Mouse (Mus musculus): ENCODE results near the gene Bpgm. TPM values are rescaled to one million over a fixed set of nuclear protein-coding genes. Genes with fewer than 3 reads are reported as not detected.
A peak's percentile ranks its signal among the peaks of the same experiment; 100 is the strongest.

Bpgm gene
- total RNA-seq (2021): 10 to 100 TPM; 70.2 to 75.5 TPM
- long read RNA-seq, experiment 1, transcript Bpgm-201 (3 exons, 2,220 nt): major isoform, 94 of 115 reads
- long read RNA-seq, experiment 1, partial matches to known transcripts: 1 of 115 reads
- long read RNA-seq, experiment 1, other reads (novel, unspliced or antisense): 20 of 115 reads
- long read RNA-seq, experiment 2, transcript Bpgm-201 (3 exons, 2,220 nt): major isoform, 122 of 198 reads
- long read RNA-seq, experiment 2, partial matches to known transcripts: 66 of 198 reads
- long read RNA-seq, experiment 2, other reads (novel, unspliced or antisense): 10 of 198 reads

GRCm38 (mm10) chr6:34475974-34476794 lies at the start of gene Bpgm:
Gene Bpgm, plus strand, starts transcription at chr6:34476207.
- peak; percentile 100 for DNase-seq (ENCODE audit: low spot score in 2 of 2)

- no peak for DNase-seq (ENCODE audit: low spot score in 2 of 2)
Observed at GRCm38 (mm10) chr6:34439006-34439405, 37.0 kb upstream of the Bpgm start.

- DNase-seq (ENCODE audit: low spot score in 2 of 2): no peak
Observed at GRCm38 (mm10) chr6:34441556-34442257, 34.3 kb upstream of the Bpgm start.

DNA sequence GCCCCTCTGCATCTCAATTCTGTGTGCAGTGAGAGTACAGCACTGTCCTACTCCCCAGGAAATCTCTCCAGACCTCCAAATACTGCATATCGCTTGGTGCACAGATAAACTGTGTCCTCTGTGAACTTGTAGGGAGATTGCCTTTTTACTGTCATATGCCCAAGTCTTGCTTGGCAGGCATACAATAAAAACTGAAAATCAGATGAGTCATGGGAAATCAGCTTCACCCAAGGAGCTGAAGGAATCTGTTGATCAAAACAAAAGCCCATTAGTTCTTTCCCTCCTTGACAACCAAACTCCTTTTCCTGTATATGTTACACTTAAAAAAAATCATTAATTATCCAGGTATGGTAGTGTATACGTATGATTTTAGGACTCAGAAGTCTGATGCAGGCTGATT lies 32.2 kb upstream of the Bpgm start:
- no peak for DNase-seq (ENCODE audit: low spot score in 2 of 2)

GRCm38 (mm10) chr6:34447961-34448360 lies 28.0 kb upstream of the Bpgm start:
- peak; percentile 54 to 83 for DNase-seq (ENCODE audit: low spot score in 2 of 2)

- no peak for DNase-seq (ENCODE audit: low spot score in 2 of 2)
Observed at GRCm38 (mm10) chr6:34448696-34449095, 27.3 kb upstream of the Bpgm start.

- no peak for DNase-seq (ENCODE audit: low spot score in 2 of 2)
Observed at GRCm38 (mm10) chr6:34452963-34453770, 22.8 kb upstream of the Bpgm start.

GRCm38 (mm10) chr6:34459456-34459855 lies 16.6 kb upstream of the Bpgm start:
- no peak for DNase-seq (ENCODE audit: low spot score in 2 of 2)

- DNase-seq (ENCODE audit: low spot score in 2 of 2): no peak
Observed at GRCm38 (mm10) chr6:34460651-34461050, 15.4 kb upstream of the Bpgm start.

DNA sequence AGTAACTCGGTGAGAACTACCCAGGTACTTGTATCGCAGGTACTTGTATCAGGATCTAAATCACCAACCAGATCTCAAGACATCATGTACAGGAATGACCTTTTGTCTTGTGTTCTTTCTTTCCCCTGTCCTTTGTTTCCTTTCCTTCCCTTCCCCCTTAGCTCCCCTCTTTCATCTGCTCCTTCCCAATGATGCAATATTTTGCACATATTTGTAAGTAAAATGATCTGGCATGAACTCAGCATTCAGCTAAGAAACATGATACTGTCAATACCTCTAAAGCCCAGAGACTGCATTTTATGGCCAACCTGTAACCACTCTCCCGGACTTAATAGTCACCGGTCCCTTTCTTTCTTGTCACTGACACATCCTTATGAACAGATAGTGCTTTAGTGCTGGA lies 12.4 kb upstream of the Bpgm start:
- no peak for DNase-seq (ENCODE audit: low spot score in 2 of 2)

GRCm38 (mm10) chr6:34471434-34472110 lies 4.4 kb upstream of the Bpgm start:
- DNase-seq (ENCODE audit: low spot score in 2 of 2): no peak

- DNase-seq (ENCODE audit: low spot score in 2 of 2): no peak
Observed at GRCm38 (mm10) chr6:34473346-34473745, 2.7 kb upstream of the Bpgm start.

DNA sequence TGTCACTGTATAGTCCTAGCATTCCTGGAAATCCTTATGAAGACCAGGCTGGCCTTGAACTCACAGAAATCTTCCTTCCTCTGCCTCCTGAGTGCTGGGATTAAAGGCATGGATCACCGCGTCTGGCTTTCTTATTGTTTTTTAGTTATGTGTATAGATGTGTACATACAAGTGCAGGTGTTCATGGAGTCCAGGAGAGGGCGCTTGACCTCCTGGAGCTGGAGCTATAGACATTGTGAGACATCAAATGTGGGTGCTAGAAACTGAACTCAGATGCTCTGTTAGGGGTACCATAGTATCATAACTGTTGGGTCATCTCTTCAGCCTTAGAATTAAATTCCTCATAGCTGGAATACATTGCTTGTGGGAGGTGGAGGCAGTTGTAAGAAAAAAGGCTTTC lies 2.0 kb upstream of the Bpgm start:
- no peak for DNase-seq (ENCODE audit: low spot score in 2 of 2)

- DNase-seq (ENCODE audit: low spot score in 2 of 2): no peak
Observed at GRCm38 (mm10) chr6:34475391-34475790, 616 bp upstream of the Bpgm start.

DNA sequence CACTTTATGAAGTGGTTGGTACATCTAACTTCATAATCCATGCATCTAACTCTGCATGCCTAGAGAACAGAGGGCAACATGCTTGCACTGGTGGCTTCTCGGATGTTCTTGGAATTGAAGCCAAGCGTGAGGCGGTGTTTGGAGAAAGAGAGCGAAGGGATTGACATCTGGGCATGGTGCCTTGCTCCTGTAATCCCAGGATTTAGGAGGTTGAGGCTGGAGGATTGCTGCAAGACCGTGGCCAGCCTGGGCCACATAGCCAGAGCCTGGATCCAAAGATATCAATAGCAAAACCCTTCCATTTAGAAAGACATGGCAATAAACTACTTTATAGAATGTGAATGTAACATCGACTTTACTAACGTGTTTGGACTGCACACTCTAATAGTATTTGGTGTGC lies 2.0 kb downstream of the Bpgm start:
- no peak for DNase-seq (ENCODE audit: low spot score in 2 of 2)

DNA sequence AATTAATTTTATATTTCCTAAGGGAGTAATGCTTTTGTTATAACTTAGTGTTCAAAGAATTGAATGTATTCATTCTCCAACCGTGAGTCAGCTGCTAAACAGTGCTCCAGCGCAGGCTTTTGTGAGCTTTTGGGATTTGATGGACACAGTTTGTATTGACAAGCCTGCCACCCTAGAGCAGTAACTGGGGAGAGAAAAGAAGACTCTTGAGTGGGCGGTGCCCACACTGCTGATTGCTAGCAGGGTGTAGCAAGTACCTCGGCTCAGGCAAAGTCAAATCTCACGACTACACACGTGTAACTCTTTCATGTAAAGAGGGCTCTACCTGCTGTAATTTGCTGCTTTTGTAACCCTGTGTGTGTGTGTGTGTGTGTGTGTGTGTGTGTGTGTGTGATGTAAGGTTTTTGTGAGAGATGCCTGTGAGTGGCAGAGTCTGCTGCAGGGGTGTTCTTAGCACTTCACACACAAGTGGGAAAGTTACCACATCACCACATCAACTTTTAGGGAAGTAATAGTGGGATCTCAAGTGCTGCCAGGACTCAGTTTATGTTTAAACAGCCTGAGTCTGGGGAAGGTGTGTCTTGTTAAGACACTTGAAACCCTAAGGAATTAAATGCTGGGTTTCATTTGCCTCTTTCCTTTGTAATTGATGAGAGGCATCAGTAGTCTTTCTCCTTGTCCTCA lies 2.8 kb downstream of the Bpgm start:
- DNase-seq (ENCODE audit: low spot score in 2 of 2): no peak

DNA sequence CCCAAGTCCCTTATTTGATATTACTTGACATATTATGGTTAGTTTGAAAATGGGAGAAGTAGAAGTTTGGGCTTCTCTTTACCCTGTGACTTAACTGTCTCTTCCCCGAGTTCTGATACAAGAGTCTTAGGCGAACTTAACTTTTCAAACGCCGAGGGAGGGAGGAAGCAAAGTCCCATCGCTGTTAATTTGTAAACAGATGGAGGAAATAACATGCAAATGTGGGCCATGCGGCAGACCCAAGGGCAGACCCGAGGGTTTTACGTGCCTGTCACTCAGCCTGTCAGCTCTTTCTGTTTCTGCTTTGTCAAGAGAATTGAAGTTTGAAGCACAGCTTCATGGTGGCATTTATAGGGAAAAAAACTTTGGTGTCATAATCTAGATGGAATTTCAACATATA lies 3.5 kb downstream of the Bpgm start:
- no peak for DNase-seq (ENCODE audit: low spot score in 2 of 2)

- no peak for DNase-seq (ENCODE audit: low spot score in 2 of 2)
Observed at GRCm38 (mm10) chr6:34480749-34481148, 4.7 kb downstream of the Bpgm start.

DNA sequence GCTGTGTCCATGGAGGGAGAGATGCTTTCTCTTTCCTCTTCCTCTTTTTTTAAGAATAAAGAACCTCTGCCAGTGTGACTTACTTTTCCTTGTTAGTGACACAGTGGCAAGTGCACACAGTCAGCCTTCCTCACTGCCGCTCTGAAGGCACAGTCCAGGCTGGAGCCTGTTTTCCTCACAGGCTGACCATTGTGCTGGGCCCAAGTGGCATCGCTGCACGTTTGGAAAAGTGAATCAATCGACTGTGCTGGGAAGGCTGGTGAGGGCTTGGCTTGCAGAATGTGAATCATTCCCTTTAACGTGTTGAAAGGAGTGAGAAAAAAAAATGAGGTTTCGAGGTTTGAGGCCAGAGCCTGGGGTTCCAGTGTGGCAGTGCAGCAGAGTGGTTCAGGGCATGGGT lies 5.3 kb downstream of the Bpgm start:
- DNase-seq (ENCODE audit: low spot score in 2 of 2): peak in 1 of 2 experiments; percentile 46

- no peak for DNase-seq (ENCODE audit: low spot score in 2 of 2)
Observed at GRCm38 (mm10) chr6:34482842-34483241, 6.8 kb downstream of the Bpgm start.

Data from layer of hippocampus, postnatal 14 days (tissue).